Comparison of ENCODE assay signal across 8 mouse cellular contexts in genomic region chr9:56927191-56928012, GRCm38 (mm10). TPM values are rescaled to one million over a fixed set of nuclear protein-coding genes. Genes with fewer than 3 reads are reported as not detected.
DNase-seq lines count a peak whose midpoint lies in the region; ATAC-seq and TF ChIP-seq lines count a peak whose summit lies in the region.

No protein-coding gene starts in this region.

- peak; percentile 69 for DNase-seq in adrenal gland, adult 2 months
- peak; percentile 65 for DNase-seq in liver, embryonic 11.5 days (ENCODE audit: low spot score)
- DNase-seq in midbrain, postnatal 0 days (ENCODE audit: low spot score), result no peak
- DNase-seq in thymus, postnatal 36 days, result peak; percentile 36 to 41
- no peak for DNase-seq in c-Kit-positive CD71-positive TER-119-positive erythroid progenitor cells, embryonic 14.5 days (ENCODE audit: low spot score)

- H3K36me3 ChIP-seq in C2C12 (ENCODE audit: control insufficient read depth, insufficient read depth), result peaks cover 4% of the 10 kb centered on the region
- no peaks in the 10 kb centered on the region for H3K36me3 ChIP-seq in forebrain, embryonic 16.5 days (ENCODE audit: control insufficient read depth, insufficient read depth)
- no peaks in the 10 kb centered on the region for H3K36me3 ChIP-seq in hindbrain, embryonic 15.5 days
- H3K36me3 ChIP-seq in liver, embryonic 11.5 days (ENCODE audit: control insufficient read depth, insufficient read depth, low read length), result peaks cover under 1% of the 10 kb centered on the region; the same call in 1 of the 2 replicates
- no peaks in the 10 kb centered on the region for H3K36me3 ChIP-seq in midbrain, postnatal 0 days (ENCODE audit: insufficient read depth, low read length)

- H3K9me3 ChIP-seq in forebrain, embryonic 16.5 days (ENCODE audit: control insufficient read depth, low read length), result no peaks in the 10 kb centered on the region
- no peaks in the 10 kb centered on the region for H3K9me3 ChIP-seq in hindbrain, embryonic 15.5 days
- no peaks in the 10 kb centered on the region for H3K9me3 ChIP-seq in liver, embryonic 11.5 days (ENCODE audit: control insufficient read depth, low read length)
- H3K9me3 ChIP-seq in midbrain, postnatal 0 days (ENCODE audit: low read length), result no peaks in the 10 kb centered on the region

- H3K79me3 ChIP-seq in C2C12 (ENCODE audit: low read depth), result peaks cover under 1% of the 10 kb centered on the region

- peak overlapping the region; percentile 65 for H3K27ac ChIP-seq in forebrain, embryonic 16.5 days (ENCODE audit: low read length)
- H3K27ac ChIP-seq in hindbrain, embryonic 15.5 days (replicated peaks), result peak overlapping the region; percentile 74
- H3K27ac ChIP-seq in liver, embryonic 11.5 days (ENCODE audit: low read depth, low read length), result peak overlapping the region; percentile 80
- H3K27ac ChIP-seq in midbrain, postnatal 0 days (ENCODE audit: low read depth, low read length), result peak overlapping the region; percentile 62; the same call in 1 of the 2 replicates

- H3K4me2 ChIP-seq in forebrain, embryonic 16.5 days (ENCODE audit: low read length), result peak overlapping the region; percentile 72
- H3K4me2 ChIP-seq in hindbrain, embryonic 15.5 days, result peak overlapping the region; percentile 89
- peak overlapping the region; percentile 83 for H3K4me2 ChIP-seq in liver, embryonic 11.5 days
- H3K4me2 ChIP-seq in midbrain, postnatal 0 days (ENCODE audit: low read depth, low read length, poor library complexity, severe bottlenecking), result peak overlapping the region; percentile 98

- WGBS in forebrain, embryonic 16.5 days, result under 1% methylated on average over 35 of the region's 35 CpGs
- WGBS in hindbrain, embryonic 15.5 days, result under 1% methylated on average over 35 of the region's 35 CpGs
- 1% methylated on average over 35 of the region's 35 CpGs for WGBS in liver, embryonic 11.5 days
- 2% methylated on average over 35 of the region's 35 CpGs for WGBS in midbrain, postnatal 0 days

- H3K27me3 ChIP-seq in C2C12 (ENCODE audit: control insufficient read depth, insufficient read depth, insufficient read length), result no peaks in the 10 kb centered on the region
- peaks cover 5% of the 10 kb centered on the region for H3K27me3 ChIP-seq in forebrain, embryonic 16.5 days (replicated peaks; ENCODE audit: control insufficient read depth, insufficient read depth, low read length)
- H3K27me3 ChIP-seq in hindbrain, embryonic 15.5 days, result peaks cover 17% of the 10 kb centered on the region; the same call in 1 of the 2 replicates
- H3K27me3 ChIP-seq in liver, embryonic 11.5 days (replicated peaks; ENCODE audit: control insufficient read depth, insufficient read depth, low read length), result no peaks in the 10 kb centered on the region
- H3K27me3 ChIP-seq in midbrain, postnatal 0 days (ENCODE audit: insufficient read depth, low read length), result peaks cover 16% of the 10 kb centered on the region; the same call in 1 of the 2 replicates

- ATAC-seq in forebrain, embryonic 16.5 days, result peak; percentile 29; the same call in 1 of the 2 replicates
- 0 out of 2 replicates have a peak, but pooled peaks have one; percentile 13 for ATAC-seq in hindbrain, embryonic 15.5 days (ENCODE audit: low FRiP score, low read depth)
- ATAC-seq in liver, embryonic 11.5 days (replicated peaks; ENCODE audit: low FRiP score), result 0 out of 2 replicates have a peak, but pooled peaks have one; percentile 32
- ATAC-seq in midbrain, postnatal 0 days (ENCODE audit: low FRiP score), result peak; percentile 18; the same call in 1 of the 2 replicates

- H3K79me2 ChIP-seq in C2C12 (ENCODE audit: control insufficient read depth, insufficient read depth), result peaks cover 48% of the 10 kb centered on the region

- peak overlapping the region; percentile 65 for H3ac ChIP-seq in C2C12 (ENCODE audit: control insufficient read depth, insufficient read length, low read depth)

- TF ChIP-seq CTCF in C2C12 (IDR thresholded peaks at IDR 0.05; ENCODE audit: control insufficient read depth, insufficient read depth, insufficient read length), result no peak
- TF ChIP-seq CTCF in midbrain, postnatal 0 days (IDR thresholded peaks at IDR 0.05), result no peak

- peak overlapping the region; percentile 68 for H3K9ac ChIP-seq in forebrain, embryonic 16.5 days (replicated peaks; ENCODE audit: low read depth, low read length)
- H3K9ac ChIP-seq in hindbrain, embryonic 15.5 days, result peak overlapping the region; percentile 43
- H3K9ac ChIP-seq in liver, embryonic 11.5 days (ENCODE audit: low read depth, low read length), result peak overlapping the region; percentile 80
- peak overlapping the region; percentile 51 for H3K9ac ChIP-seq in midbrain, postnatal 0 days (replicated peaks; ENCODE audit: low read length, poor library complexity, severe bottlenecking)

- H3K4me1 ChIP-seq in forebrain, embryonic 16.5 days (replicated peaks; ENCODE audit: control insufficient read depth, insufficient read depth, low read length), result peaks cover 25% of the 10 kb centered on the region
- peaks cover 46% of the 10 kb centered on the region for H3K4me1 ChIP-seq in hindbrain, embryonic 15.5 days (replicated peaks)
- H3K4me1 ChIP-seq in liver, embryonic 11.5 days (replicated peaks; ENCODE audit: control insufficient read depth, insufficient read depth, low read length), result peaks cover 22% of the 10 kb centered on the region
- peaks cover 3% of the 10 kb centered on the region; the same call in 1 of the 2 replicates for H3K4me1 ChIP-seq in midbrain, postnatal 0 days (ENCODE audit: insufficient read depth, low read length)

- H3K4me3 ChIP-seq in C2C12 (ENCODE audit: insufficient read depth, poor library complexity, severe bottlenecking), result peak overlapping the region; percentile 49
- H3K4me3 ChIP-seq in forebrain, embryonic 16.5 days (replicated peaks; ENCODE audit: low read length), result peak overlapping the region; percentile 59
- H3K4me3 ChIP-seq in hindbrain, embryonic 15.5 days, result peak overlapping the region; percentile 53
- peak overlapping the region; percentile 75 for H3K4me3 ChIP-seq in liver, embryonic 11.5 days (ENCODE audit: low read depth, low read length)
- peak overlapping the region; percentile 55 for H3K4me3 ChIP-seq in midbrain, postnatal 0 days (ENCODE audit: low read depth, low read length)

TF ChIP-seq in C2C12, 6 proteins besides CTCF, POLR2A, EP300 and RAD21:
- TF ChIP-seq MAX (IDR thresholded peaks at IDR 0.05) (no peak), MYOG (IDR thresholded peaks at IDR 0.05; ENCODE audit: control insufficient read depth, extremely low read depth, insufficient read length) (no peak), MYOD1 (IDR thresholded peaks at IDR 0.05; ENCODE audit: control insufficient read depth, insufficient read length, low read depth) (no peak)

RNA-seq across cellular contexts. Expression of gene Snx33, which starts 0.8 kb away (rescaled TPM):
- polyA plus RNA-seq in C2C12 (2012; fragmentation: generic; extraction: Trizol), result 5.7 TPM
- total RNA-seq in adrenal gland, adult 2 months (2021), result 10 to 100 TPM; 18.4 to 33.8 TPM
- polyA plus RNA-seq in adrenal gland, adult 2 months (2012; rRNA removed), result 13.0 and 15.0 TPM in 2 replicates
- 2.2 and 3.1 TPM in 2 replicates for polyA plus RNA-seq in forebrain, embryonic 16.5 days (2015; fragmentation: Nextera tagmentation; extraction: Ambion mirVana)
- polyA plus RNA-seq in hindbrain, embryonic 15.5 days (2015; fragmentation: Nextera tagmentation; extraction: Ambion mirVana), result 2.8 and 3.1 TPM in 2 replicates
- 3.8 and 3.9 TPM in 2 replicates for polyA plus RNA-seq in liver, embryonic 11.5 days (2014; fragmentation: Nextera tagmentation; extraction: Ambion mirVana)
- 5.7 and 7.3 TPM in 2 replicates for total RNA-seq in midbrain, postnatal 0 days (2014; rRNA removed)
- polyA plus RNA-seq in midbrain, postnatal 0 days (2015; fragmentation: Nextera tagmentation; extraction: Ambion mirVana), result 1.6 and 1.7 TPM in 2 replicates

RNA-seq across cellular contexts. Expression of gene Imp3, which starts 9.9 kb away (rescaled TPM):
- polyA plus RNA-seq in C2C12 (2012; fragmentation: generic; extraction: Trizol), result 122 TPM
- total RNA-seq in adrenal gland, adult 2 months (2021), result 100 to 1,000 TPM in 1 of 2 experiments, 10 to 100 TPM in 1; 68.3 to 104 TPM
- polyA plus RNA-seq in adrenal gland, adult 2 months (2012; rRNA removed), result 445 and 458 TPM in 2 replicates
- 79.4 and 81.1 TPM in 2 replicates for polyA plus RNA-seq in forebrain, embryonic 16.5 days (2015; fragmentation: Nextera tagmentation; extraction: Ambion mirVana)
- 70.5 and 70.7 TPM in 2 replicates for polyA plus RNA-seq in hindbrain, embryonic 15.5 days (2015; fragmentation: Nextera tagmentation; extraction: Ambion mirVana)
- 105 and 110 TPM in 2 replicates for polyA plus RNA-seq in liver, embryonic 11.5 days (2014; fragmentation: Nextera tagmentation; extraction: Ambion mirVana)
- total RNA-seq in midbrain, postnatal 0 days (2014; rRNA removed), result 131 and 133 TPM in 2 replicates
- 77.2 and 80.3 TPM in 2 replicates for polyA plus RNA-seq in midbrain, postnatal 0 days (2015; fragmentation: Nextera tagmentation; extraction: Ambion mirVana)

RNA-seq across cellular contexts. Expression of gene Snupn, which starts 23.3 kb away (rescaled TPM):
- polyA plus RNA-seq in C2C12 (2012; fragmentation: generic; extraction: Trizol), result 7.7 TPM
- total RNA-seq in adrenal gland, adult 2 months (2021), result 10 to 100 TPM; 12.0 to 14.3 TPM
- 4.0 and 5.8 TPM in 2 replicates for polyA plus RNA-seq in adrenal gland, adult 2 months (2012; rRNA removed)
- polyA plus RNA-seq in forebrain, embryonic 16.5 days (2015; fragmentation: Nextera tagmentation; extraction: Ambion mirVana), result 34.0 and 35.3 TPM in 2 replicates
- 27.6 and 27.8 TPM in 2 replicates for polyA plus RNA-seq in hindbrain, embryonic 15.5 days (2015; fragmentation: Nextera tagmentation; extraction: Ambion mirVana)
- polyA plus RNA-seq in liver, embryonic 11.5 days (2014; fragmentation: Nextera tagmentation; extraction: Ambion mirVana), result 21.7 and 22.6 TPM in 2 replicates
- total RNA-seq in midbrain, postnatal 0 days (2014; rRNA removed), result 12.7 and 16.9 TPM in 2 replicates
- 20.5 and 21.6 TPM in 2 replicates for polyA plus RNA-seq in midbrain, postnatal 0 days (2015; fragmentation: Nextera tagmentation; extraction: Ambion mirVana)

Comparison
In these comparisons a context has a peak if more than half of its experiments do, and no peak if none do; other contexts are left out.
1. DNase-seq: peak in adrenal gland, adult 2 months (single experiment), liver, embryonic 11.5 days (single experiment) and thymus, postnatal 36 days (2 of 2); none in midbrain, postnatal 0 days (single experiment) and c-Kit-positive CD71-positive TER-119-positive erythroid progenitor cells, embryonic 14.5 days (single experiment).
2. Peak in every context shown above with its lines, with median percentiles within 50 percentile points of each other: H3K4me3 ChIP-seq, ATAC-seq, H3K27ac ChIP-seq, H3K4me2 ChIP-seq and H3K9ac ChIP-seq.